Mouse (Mus musculus): ENCODE data around the gene Gabarap. TPM values are rescaled to one million over a fixed set of nuclear protein-coding genes. Genes with fewer than 3 reads are reported as not detected.

Gabarap gene
- polyA plus RNA-seq, 1 experiment from 2014 or later = 481 TPM

- no peaks in the 10 kb centered on the region for H3K27me3 ChIP-seq (replicated peaks; ENCODE audit: control insufficient read depth, insufficient read depth, low read length)
- peak overlapping the region; percentile 81 for H3K27ac ChIP-seq (ENCODE audit: low read depth)
- no peak for ATAC-seq (replicated peaks; ENCODE audit: low FRiP score, low TSS enrichment, low read depth)
- WGBS = under 1% methylated on average over 25 of the region's 25 CpGs
- H3K4me1 ChIP-seq (replicated peaks; ENCODE audit: control insufficient read depth, insufficient read depth, low read length) = peaks cover 51% of the 10 kb centered on the region
- peak overlapping the region; percentile 56 for H3K4me2 ChIP-seq (ENCODE audit: low read length)
- H3K9ac ChIP-seq (ENCODE audit: low read length) = peak overlapping the region; percentile 69
- H3K4me3 ChIP-seq (ENCODE audit: low read depth, low read length) = peak overlapping the region; percentile 61
- H3K9me3 ChIP-seq (ENCODE audit: control insufficient read depth, low read length) = no peaks in the 10 kb centered on the region
- H3K36me3 ChIP-seq (ENCODE audit: control insufficient read depth, insufficient read depth, low read length) = 0 out of 2 replicates have a peak, but pooled peaks cover 6% of the 10 kb centered on the region
- peak; percentile 77 for DNase-seq (ENCODE audit: low spot score)
Observed at GRCm38 (mm10) chr11:70018131-70018990, 27.4 kb downstream of the Gabarap start.

GRCm38 (mm10) chr11:70019495-70020021, 28.6 kb downstream of the Gabarap start:
- no peak for DNase-seq (ENCODE audit: low spot score)

GRCm38 (mm10) chr11:70020022-70020631, 29.2 kb downstream of the Gabarap start:
- no peaks in the 10 kb centered on the region for H3K27me3 ChIP-seq (replicated peaks; ENCODE audit: control insufficient read depth, insufficient read depth, low read length)
- ATAC-seq (replicated peaks; ENCODE audit: low FRiP score, low TSS enrichment, low read depth) (no peak), DNase-seq (ENCODE audit: low spot score) (no peak)
- no peaks in the 10 kb centered on the region for H3K9me3 ChIP-seq (ENCODE audit: control insufficient read depth, low read length)
- WGBS = 9% methylated on average over 8 of the region's 8 CpGs
- H3K4me3 ChIP-seq (ENCODE audit: low read depth, low read length) = peak overlapping the region; percentile 61
- H3K4me1 ChIP-seq (replicated peaks; ENCODE audit: control insufficient read depth, insufficient read depth, low read length) = peaks cover 58% of the 10 kb centered on the region
- H3K36me3 ChIP-seq (ENCODE audit: control insufficient read depth, insufficient read depth, low read length) = no peaks in the 10 kb centered on the region
- H3K9ac ChIP-seq (ENCODE audit: low read length) = no peak overlapping the region
- peak overlapping the region; percentile 56 for H3K4me2 ChIP-seq (ENCODE audit: low read length)
- peak overlapping the region; percentile 71 for H3K27ac ChIP-seq (ENCODE audit: low read depth)

More at GRCm38 (mm10) chr11:70019495-70020021, 28.6 kb downstream of the Gabarap start:
- Histone ChIP-seq H3K27ac (ENCODE audit: low read depth) (peak overlapping the region; percentile 71; the same call in 1 of the 2 replicates), H3K36me3 (ENCODE audit: control insufficient read depth, insufficient read depth, low read length) (no peaks in the 10 kb centered on the region), H3K9ac (ENCODE audit: low read length) (peak overlapping the region; percentile 69; the same call in 1 of the 2 replicates), H3K4me2 (ENCODE audit: low read length) (peak overlapping the region; percentile 56), H3K9me3 (ENCODE audit: control insufficient read depth, low read length) (no peaks in the 10 kb centered on the region), H3K4me1 (replicated peaks; ENCODE audit: control insufficient read depth, insufficient read depth, low read length) (peaks cover 57% of the 10 kb centered on the region), H3K4me3 (ENCODE audit: low read depth, low read length) (peak overlapping the region; percentile 61), H3K27me3 (replicated peaks; ENCODE audit: control insufficient read depth, insufficient read depth, low read length) (no peaks in the 10 kb centered on the region)
- 22% methylated on average over 2 of the region's 2 CpGs for WGBS
- no peak for ATAC-seq (replicated peaks; ENCODE audit: low FRiP score, low TSS enrichment, low read depth)

- DNase-seq (ENCODE audit: low spot score) (peak; percentile 74), ATAC-seq (replicated peaks; ENCODE audit: low FRiP score, low TSS enrichment, low read depth) (peak; percentile 75)
- Histone ChIP-seq H3K27me3 (replicated peaks; ENCODE audit: control insufficient read depth, insufficient read depth, low read length) (no peaks in the 10 kb centered on the region), H3K9me3 (ENCODE audit: control insufficient read depth, low read length) (no peaks in the 10 kb centered on the region), H3K4me1 (replicated peaks; ENCODE audit: control insufficient read depth, insufficient read depth, low read length) (peaks cover 63% of the 10 kb centered on the region), H3K4me2 (ENCODE audit: low read length) (peak overlapping the region; percentile 56), H3K27ac (ENCODE audit: low read depth) (peak overlapping the region; percentile 71), H3K9ac (ENCODE audit: low read length) (0 out of 2 replicates have a peak overlapping the region, but pooled peaks have one; percentile 27), H3K4me3 (ENCODE audit: low read depth, low read length) (peak overlapping the region; percentile 61), H3K36me3 (ENCODE audit: control insufficient read depth, insufficient read depth, low read length) (no peaks in the 10 kb centered on the region)
- 0% methylated on average over 8 of the region's 8 CpGs for WGBS
Observed at GRCm38 (mm10) chr11:70020731-70021263, 29.9 kb downstream of the Gabarap start.

GRCm38 (mm10) chr11:70021264-70022132, 30.6 kb downstream of the Gabarap start:
- Histone ChIP-seq H3K9me3 (ENCODE audit: control insufficient read depth, low read length) (no peaks in the 10 kb centered on the region), H3K4me1 (replicated peaks; ENCODE audit: control insufficient read depth, insufficient read depth, low read length) (peaks cover 70% of the 10 kb centered on the region), H3K27me3 (replicated peaks; ENCODE audit: control insufficient read depth, insufficient read depth, low read length) (no peaks in the 10 kb centered on the region), H3K36me3 (ENCODE audit: control insufficient read depth, insufficient read depth, low read length) (no peaks in the 10 kb centered on the region), H3K4me3 (ENCODE audit: low read depth, low read length) (peak overlapping the region; percentile 61), H3K4me2 (ENCODE audit: low read length) (peak overlapping the region; percentile 56), H3K9ac (ENCODE audit: low read length) (no peak overlapping the region), H3K27ac (ENCODE audit: low read depth) (peak overlapping the region; percentile 71)
- ATAC-seq (replicated peaks; ENCODE audit: low FRiP score, low TSS enrichment, low read depth) = peak; percentile 68
- 2% methylated on average over 40 of the region's 40 CpGs for WGBS
- DNase-seq (ENCODE audit: low spot score) = peak; percentile 99

GRCm38 (mm10) chr11:70023481-70024150, 32.7 kb downstream of the Gabarap start:
- DNase-seq (ENCODE audit: low spot score) = no peak
- Histone ChIP-seq H3K4me3 (ENCODE audit: low read depth, low read length) (peak overlapping the region; percentile 34), H3K27ac (ENCODE audit: low read depth) (no peak overlapping the region), H3K9me3 (ENCODE audit: control insufficient read depth, low read length) (no peaks in the 10 kb centered on the region), H3K4me2 (ENCODE audit: low read length) (peak overlapping the region; percentile 59), H3K36me3 (ENCODE audit: control insufficient read depth, insufficient read depth, low read length) (no peaks in the 10 kb centered on the region), H3K27me3 (replicated peaks; ENCODE audit: control insufficient read depth, insufficient read depth, low read length) (no peaks in the 10 kb centered on the region), H3K4me1 (replicated peaks; ENCODE audit: control insufficient read depth, insufficient read depth, low read length) (peaks cover 81% of the 10 kb centered on the region), H3K9ac (ENCODE audit: low read length) (peak overlapping the region; percentile 30)
- no peak for ATAC-seq (replicated peaks; ENCODE audit: low FRiP score, low TSS enrichment, low read depth)
- WGBS = 4% methylated on average over 25 of the region's 29 CpGs

GRCm38 (mm10) chr11:70024151-70024514, 33.2 kb downstream of the Gabarap start:
- H3K4me3 ChIP-seq (ENCODE audit: low read depth, low read length) = peak overlapping the region; percentile 34
- no peak for ATAC-seq (replicated peaks; ENCODE audit: low FRiP score, low TSS enrichment, low read depth)
- WGBS = 19% methylated on average over 6 of the region's 6 CpGs
- H3K9me3 ChIP-seq (ENCODE audit: control insufficient read depth, low read length) = no peaks in the 10 kb centered on the region
- DNase-seq (ENCODE audit: low spot score) = no peak
- H3K4me1 ChIP-seq (replicated peaks; ENCODE audit: control insufficient read depth, insufficient read depth, low read length) = peaks cover 79% of the 10 kb centered on the region
- peak overlapping the region; percentile 59 for H3K4me2 ChIP-seq (ENCODE audit: low read length)
- H3K27ac ChIP-seq (ENCODE audit: low read depth) = no peak overlapping the region
- H3K27me3 ChIP-seq (replicated peaks; ENCODE audit: control insufficient read depth, insufficient read depth, low read length) = no peaks in the 10 kb centered on the region
- peak overlapping the region; percentile 30 for H3K9ac ChIP-seq (ENCODE audit: low read length)
- no peaks in the 10 kb centered on the region for H3K36me3 ChIP-seq (ENCODE audit: control insufficient read depth, insufficient read depth, low read length)
